Mouse (Mus musculus): ENCODE results near the gene Abraxas2.

DNA sequence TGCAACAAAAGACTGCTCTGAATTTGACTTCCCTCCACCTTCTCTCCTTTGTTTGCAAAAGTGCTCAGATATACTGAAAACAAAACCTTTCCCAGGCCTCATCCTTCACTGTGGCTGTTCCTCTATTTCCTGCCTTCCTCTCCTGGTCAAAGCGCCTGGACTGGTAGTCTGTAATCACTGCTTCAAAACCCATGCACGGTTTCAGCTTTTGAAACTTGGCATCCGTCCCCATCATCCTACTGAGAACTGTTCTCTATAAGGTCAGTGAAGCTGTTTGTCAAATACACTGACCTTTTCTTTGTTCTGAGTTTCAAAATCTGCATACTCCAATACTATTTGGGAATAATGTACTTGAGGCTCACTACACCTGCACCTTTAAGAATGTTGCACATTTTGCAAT lies 68.2 kb downstream of the Abraxas2 start:
- TF ChIP-seq CTCF (IDR thresholded peaks at IDR 0.05; ENCODE audit: low read depth, low read length), result no peak
- no peak for TF ChIP-seq POLR2A (IDR thresholded peaks at IDR 0.05; ENCODE audit: borderline replicate concordance, low read depth, low read length)
